Mouse (Mus musculus) fibroblast of lung, adult 2 months (primary cell): ENCODE data around the gene Adgrg1.
A peak's percentile ranks its signal among the peaks of the same experiment; 100 is the strongest.

Experiments
- DNase-seq: peaks from one replicate; pipeline ENCODE4 v3.0.0-alpha.2; 2011; ENCODE audit warnings: low read depth

Gene Adgrg1

GRCm38 (mm10) chr8:95037106-95037925 is 62.8 kb downstream of the Adgrg1 start:
- peak; percentile 64 for DNase-seq

DNA sequence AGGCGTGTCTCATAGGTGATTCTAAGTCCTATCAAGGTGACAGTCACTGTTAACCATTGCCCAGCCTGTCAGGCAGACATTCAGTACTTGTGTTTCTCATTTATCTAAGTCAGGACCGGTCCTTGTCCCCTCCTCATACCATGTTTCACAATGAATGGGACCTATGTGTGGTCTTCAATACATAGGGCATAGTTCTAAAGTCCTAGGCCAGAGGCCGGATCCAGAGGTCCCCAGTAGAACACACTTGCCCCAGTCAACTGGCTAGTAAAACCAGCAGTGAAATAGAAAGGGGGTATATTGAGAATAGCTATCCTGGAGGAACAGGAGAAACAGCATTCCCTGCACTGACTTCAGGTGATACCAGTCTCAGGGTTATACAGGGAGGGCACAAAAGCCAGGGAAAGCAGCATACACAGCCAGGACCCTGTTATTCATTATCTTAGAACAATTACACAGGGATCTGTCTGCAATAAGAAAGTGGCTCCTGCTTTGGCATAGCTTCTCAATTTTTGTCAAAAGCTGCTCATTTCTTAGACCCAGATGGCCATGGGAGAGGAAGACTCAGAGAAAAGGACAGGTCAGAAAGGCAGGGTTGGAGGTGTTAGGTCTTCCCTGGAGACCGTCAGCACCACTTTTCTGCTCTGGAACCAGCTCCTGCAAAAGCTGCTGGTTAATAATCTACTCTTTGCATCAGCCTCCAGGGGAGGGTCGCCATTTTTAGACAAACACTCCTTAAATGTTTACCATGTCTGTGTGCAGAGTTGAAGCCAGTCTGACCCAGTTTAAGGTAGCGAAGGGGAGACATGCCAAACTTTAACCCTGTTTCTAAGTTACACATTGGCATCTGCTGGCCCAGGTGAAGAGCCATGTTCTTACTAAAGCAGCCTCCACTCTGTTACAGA is 67.6 kb downstream of the Adgrg1 start:
- DNase-seq = no peak

GRCm38 (mm10) chr8:95044811-95045210 is 70.3 kb downstream of the Adgrg1 start:
- DNase-seq = no peak

GRCm38 (mm10) chr8:95046982-95047381 is 72.4 kb downstream of the Adgrg1 start:
- DNase-seq = peak; percentile 13

DNA sequence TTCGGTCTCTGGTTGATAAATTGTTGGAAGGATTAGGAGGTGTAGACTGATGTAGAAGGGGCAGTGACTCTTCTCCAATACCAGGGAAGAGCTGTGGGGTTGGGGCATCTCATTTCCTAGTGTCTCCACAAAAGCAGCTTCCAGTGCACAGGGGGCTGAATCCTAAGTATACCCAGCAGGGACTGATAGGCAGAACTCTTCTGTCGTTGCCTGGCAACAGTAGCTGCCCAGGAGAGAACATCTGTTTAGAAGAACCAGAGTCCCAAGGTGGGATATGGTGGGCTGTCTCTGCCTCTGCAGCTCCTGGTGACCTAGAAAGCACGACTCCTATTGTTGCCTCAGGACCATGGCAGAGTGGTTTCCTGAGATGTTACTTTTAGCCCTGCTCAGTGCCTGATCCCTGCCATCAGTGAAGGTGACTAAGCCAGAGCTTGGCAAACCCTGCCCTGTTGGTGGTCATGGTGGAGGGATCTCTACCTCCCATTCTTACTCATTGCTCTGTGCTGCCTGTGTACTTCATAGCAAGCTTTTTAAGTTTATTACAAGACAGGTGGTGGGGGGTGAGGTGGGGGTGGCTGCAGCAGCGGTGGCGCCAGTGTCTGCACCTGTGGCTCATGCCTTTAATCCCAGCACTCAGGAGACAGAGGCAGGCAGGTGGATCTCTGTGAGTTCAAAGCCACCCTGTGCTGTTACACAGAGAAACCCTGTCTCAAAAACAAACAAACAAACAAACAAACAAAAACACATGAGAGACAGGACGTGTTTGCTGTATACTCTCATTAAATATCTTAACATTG is 73.5 kb downstream of the Adgrg1 start:
- DNase-seq = no peak

GRCm38 (mm10) chr8:95049636-95050035 is 75.1 kb downstream of the Adgrg1 start:
- DNase-seq = no peak

- DNase-seq = no peak
These were observed 79.9 kb downstream of the Adgrg1 start for GRCm38 (mm10) chr8:95054438-95054837.

DNA sequence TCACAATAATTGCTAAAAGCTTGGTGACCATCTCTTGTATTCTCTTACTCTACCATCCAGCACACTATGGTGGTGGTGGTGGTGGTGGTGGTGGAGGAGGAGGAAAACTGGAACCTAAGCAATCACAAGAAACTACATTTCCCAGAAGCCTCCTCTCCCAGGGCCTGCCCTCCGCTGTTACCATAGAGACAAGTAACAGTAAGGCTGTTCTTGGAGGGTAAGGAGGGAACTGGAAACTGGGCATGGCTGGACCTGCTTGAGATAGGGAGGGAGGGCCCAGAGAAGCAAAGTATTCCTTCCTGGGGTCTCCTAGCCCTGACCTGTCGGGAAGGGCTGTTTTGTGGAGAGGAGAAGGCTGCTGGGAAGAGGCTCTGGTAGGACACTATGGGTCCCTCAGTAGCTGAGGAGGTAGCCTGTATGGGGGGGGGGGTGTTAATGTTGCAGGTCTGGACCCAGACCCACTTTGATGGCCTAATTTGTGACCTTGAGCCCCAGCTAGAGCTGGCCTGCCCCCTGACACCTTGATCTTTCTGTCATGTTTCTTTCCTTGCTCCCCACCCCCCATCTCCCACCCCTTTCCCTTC is 80.5 kb downstream of the Adgrg1 start, which contains the start of gene Drc7:
Gene Drc7, plus strand, starts transcription at position 177 of the 584 bp plus-strand sequence.
- DNase-seq = no peak

GRCm38 (mm10) chr8:95056414-95056813 is 81.9 kb downstream of the Adgrg1 start:
- DNase-seq = no peak

DNA sequence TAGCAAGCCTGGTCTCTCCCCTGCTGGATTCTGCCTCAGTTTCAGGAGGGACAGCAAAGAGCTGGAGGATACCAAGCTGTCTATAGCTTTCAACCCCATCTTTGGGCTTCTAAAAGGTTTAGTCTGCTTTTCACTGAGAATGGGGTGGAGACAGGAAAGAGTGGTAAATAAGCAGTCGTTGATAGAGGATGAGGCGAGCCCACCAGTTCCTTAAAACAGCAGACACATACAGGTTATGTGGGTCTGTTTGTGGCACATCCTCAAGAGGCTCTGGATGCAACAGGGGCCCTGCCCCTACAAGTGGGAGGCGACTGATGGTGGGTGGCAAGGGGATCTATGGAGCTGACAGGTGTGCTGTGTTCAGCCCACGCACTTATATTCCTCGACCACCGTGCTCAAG is 84.1 kb downstream of the Adgrg1 start:
- DNase-seq = no peak

DNA sequence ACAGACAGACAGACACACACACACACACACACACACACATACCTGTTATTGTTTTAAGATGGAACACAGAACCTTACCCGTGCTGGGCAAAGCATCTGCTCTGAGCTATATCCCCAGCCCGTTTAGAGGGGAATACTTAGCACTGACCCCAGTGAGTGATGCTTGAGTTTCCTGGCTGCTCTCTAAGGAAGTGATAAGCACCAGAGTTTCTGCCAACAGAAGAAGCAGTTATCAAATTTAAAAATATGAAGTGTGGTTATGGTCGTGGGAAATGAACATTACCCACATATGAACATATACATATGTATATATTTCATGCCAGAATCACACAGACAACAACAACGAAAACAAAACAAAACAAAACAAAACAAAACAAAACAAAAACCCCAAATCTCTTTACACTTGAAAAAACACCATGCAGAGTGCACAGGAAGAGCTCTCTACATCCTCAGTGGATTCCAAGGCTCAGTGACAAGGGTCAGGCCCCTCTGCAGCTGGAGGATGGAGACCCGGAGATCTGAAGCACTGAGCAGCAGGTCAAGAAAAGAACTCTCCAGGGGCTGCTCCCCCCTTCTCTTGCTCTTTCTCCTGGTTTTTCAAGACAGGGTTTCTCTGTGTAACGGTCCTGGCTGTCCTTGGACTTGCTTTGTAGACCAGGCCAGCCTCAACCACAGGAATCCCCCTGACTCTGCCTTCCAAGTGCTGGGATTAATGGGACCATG is 85.4 kb downstream of the Adgrg1 start:
- no peak for DNase-seq
